Mouse (Mus musculus) kidney, adult 8-10 months (tissue): ENCODE results near the gene Tnf.
A peak's percentile ranks its signal among the peaks of the same experiment; 100 is the strongest.

Experiments used
- DNase-seq, 2 experiments: peaks; one replicate each; pipeline ENCODE4 v3.0.0; 2022

Gene Tnf

DNA sequence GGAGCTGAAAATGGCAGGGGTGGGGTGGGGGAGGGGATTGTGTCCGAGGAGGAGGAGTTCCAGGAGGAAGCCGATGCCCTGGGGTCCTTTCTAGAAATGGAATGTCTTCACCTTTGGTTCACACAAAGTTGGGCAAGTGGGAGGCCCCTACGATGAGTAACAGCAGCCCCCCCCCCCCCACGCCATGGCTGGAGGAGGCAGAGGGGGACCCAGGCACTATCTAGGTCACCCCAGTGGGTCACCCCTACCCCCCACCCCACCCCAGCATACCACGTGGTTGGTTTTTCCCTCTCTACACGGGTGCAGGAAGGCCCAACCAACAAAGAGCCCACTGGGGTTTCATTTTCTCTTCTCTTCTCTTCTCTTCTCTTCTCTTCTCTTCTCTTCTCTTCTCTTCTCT is 4.7 kb downstream of the Tnf start:
- no peak for DNase-seq

DNA sequence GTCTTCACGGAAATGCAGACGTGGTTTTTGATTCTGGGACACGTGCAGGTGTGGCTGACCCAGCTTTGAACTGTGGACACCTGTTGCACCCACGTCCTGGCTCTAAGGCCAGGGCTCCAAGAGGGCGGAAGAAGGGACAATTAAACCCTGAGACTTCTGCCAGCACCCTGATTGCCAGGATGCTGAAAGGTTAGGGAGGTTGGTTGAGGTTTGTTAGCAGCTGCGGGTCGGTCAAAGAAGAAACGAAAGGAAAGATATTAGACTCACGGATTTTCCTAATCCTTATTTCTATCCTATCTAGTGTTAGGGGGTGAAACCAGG is 5.5 kb downstream of the Tnf start:
- no peak for DNase-seq

DNA sequence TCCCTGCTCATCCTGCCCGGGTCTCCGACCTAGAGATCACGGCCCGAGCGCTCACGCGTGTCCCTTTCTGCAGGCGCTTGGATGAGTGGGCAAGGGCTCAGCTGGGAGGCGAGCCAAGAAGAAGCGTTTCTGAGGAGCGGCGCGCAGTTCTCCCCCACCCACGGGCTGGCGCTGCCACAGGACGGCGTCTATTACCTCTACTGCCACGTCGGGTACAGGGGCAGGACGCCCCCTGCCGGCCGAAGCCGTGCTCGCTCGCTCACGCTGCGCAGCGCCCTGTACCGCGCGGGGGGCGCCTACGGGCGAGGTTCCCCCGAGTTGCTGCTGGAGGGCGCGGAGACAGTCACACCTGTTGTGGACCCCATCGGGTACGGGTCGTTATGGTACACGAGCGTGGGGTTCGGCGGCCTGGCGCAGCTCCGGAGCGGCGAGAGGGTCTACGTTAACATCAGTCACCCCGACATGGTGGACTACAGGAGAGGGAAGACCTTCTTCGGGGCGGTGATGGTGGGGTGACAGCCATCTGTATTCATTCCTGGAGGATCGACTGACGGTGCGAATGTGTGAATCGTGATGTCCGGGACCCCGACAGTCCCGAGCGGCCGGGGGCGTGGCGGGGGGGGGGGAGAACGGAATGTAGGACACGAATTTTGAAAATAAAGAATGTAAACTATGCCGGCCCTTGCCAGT is 6.0 kb downstream of the Tnf start:
- peak; percentile 48 to 74 for DNase-seq

DNA sequence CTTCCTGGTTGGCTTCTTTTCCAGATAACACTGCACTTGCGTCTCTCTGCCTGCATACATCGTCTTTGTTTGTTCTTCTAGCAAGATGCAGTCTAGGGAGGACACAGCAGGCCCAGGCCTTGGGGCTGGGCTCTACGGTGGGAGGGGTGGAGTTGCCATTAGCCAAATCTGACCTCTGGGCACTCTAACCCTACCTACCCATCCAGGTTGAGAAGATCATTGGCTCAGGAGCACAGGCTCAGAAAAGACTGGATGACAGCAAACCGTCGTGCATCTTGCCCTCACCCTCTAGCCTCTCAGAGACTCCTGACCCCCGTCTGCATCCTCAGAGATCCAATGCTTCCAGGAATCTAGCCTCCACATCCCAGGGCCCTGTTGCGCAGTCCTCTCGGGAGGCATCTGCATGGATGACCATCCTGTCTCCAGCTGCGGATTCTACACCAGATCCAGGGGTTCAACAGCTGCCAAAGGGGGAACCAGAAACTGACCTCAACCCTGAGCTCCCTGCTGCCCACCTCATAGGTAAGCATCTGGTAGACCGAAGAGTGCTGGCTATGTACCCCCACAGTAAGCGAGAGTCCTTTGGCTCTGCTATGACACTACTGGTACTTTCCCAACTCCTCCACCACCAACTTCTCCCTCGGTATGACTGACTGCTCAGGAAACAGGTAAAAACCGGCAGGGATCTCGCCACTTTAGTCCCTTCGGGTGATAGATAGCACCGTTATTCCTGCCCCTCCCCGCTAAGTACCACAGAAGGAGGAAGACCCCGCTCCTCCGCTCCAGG is 6.8 kb downstream of the Tnf start:
- no peak for DNase-seq

- no peak for DNase-seq
Observed at GRCm38 (mm10) chr17:35193881-35194843, 7.6 kb downstream of the Tnf start, which contains the start of gene Ltb. Gene Ltb (plus strand): TSS chr17:35194439.

DNA sequence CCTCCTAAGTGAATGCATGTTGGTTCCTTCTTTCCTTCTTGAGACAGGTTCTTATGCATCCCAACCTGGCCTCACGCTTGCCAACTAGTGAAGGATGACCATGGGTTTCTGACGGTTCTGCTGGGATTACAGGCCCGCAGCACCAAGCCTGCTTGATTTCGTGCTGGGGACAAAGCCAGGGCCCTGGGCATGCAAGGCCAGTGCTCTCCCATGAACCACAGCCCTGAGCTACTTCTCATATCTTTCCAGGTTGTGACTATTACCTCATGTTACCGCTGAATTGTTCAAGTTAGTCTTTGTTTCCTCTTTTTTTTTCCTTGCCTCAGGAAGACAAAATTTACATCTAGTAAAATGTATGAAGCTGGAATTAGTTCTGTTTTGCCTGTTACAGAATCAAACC is 8.9 kb downstream of the Tnf start:
- no peak for DNase-seq

DNA sequence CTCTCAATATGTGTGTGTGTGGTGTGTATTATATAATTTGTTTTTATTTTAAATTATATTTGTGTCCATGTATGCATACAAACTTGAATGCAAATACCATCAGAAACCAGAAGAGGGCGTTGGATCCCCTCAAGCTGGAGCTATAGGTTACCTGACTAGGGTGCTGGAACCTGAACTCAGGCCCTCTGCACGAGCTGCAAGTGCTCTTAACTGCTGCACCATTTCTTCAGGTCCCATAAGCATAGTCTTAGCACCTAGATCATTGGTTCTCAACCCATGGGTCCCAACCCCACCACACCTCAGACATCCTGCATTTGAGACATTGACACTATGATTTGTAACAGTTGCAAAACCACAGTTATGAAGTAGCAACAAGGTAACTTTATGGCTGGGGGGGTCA is 10.1 kb downstream of the Tnf start:
- no peak for DNase-seq

- no peak for DNase-seq
Observed at GRCm38 (mm10) chr17:35190096-35190495, 11.7 kb downstream of the Tnf start.

GRCm38 (mm10) chr17:35189186-35189585 is 12.6 kb downstream of the Tnf start:
- no peak for DNase-seq

GRCm38 (mm10) chr17:35187959-35188610 is 13.7 kb downstream of the Tnf start, which contains the start of gene Lst1:
Gene Lst1 (minus strand): TSS chr17:35188439.
- no peak for DNase-seq

DNA sequence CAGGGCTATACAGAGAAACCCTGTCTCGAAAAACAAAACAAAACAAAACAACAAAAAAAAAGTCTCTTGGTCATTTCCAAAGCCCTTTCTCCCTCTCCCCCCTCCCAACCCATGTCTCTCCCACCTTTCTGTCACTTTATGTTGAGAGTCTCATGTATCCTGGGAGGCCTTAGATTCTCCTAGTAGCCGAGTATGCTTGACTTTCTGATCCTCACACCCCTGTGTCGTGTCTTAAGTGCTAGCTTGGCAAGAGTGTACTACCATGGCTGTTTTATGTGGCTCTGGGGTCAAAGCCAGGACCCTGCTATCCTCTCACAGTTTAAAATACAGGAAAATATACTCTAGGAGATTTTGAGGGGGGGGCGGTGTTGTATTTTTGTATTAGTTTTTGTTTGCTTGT is 14.5 kb downstream of the Tnf start:
- no peak for DNase-seq

GRCm38 (mm10) chr17:35186681-35187080 is 15.1 kb downstream of the Tnf start:
- DNase-seq = no peak

GRCm38 (mm10) chr17:35185639-35186611 is 15.9 kb downstream of the Tnf start:
- peak; percentile 44 to 68 for DNase-seq

GRCm38 (mm10) chr17:35180093-35180492 is 21.7 kb downstream of the Tnf start:
- no peak for DNase-seq

DNA sequence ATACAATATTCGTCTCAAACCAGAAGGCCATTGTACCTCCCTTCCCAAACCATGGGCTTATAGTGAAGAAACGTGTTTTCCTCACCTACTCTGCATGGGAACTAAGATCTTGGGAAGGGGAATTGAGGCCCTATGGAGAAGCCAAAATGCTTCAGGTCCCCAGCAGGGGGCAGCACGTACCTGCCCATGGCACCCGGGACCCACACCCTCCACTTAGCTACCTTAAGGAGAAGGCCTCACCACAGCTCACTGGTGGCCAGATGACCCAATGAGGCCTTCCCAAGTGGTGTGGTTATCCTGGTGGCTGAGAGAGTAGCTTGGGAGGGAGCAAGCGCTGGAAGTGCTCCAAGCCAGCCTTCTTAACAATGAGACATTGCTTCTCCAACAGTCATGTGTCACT is 23.3 kb downstream of the Tnf start:
- peak; percentile 62 to 79 for DNase-seq

DNA sequence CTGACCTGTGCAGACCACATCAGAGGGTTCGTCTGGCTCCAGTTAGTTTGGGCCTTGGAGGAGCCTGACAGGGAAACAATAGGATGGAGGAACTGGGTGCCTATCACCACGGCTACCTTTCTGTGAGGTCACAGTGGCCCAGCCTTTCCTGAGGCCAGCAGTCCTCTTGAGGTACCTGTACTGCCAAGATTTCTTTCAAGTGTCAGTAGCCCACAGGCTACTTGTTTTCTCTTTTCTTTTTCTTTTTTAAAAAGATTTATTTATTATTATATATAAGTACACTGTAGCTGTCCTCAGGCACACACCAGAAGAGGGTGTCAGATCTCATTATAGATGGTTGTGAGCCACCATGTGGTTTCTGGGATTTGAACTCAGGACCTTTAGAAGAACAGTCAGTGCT is 25.8 kb downstream of the Tnf start, which contains the start of gene Aif1:
Gene Aif1, minus strand, starts transcription at position 101 of the 400 bp plus-strand sequence.
- DNase-seq = no peak

DNA sequence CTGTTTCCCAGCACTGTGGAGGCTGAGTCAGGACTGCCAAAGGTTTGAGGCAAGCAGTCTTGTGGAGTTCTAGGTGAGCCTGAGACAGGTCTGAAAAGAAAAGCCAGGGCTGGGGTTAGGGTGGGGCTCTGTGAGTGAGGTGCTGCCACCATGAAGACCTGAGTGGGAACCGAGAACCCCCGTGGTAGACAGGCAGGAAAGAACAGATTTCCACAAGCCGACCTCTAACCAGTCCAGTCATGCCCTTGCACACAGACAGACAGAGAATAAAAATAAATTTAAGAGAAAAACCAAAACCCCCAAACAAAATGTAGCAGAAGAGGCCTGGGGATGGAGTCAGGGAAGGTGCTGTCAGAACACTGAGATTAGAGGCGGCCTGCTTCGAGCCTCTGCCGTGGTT is 26.4 kb downstream of the Tnf start:
- DNase-seq = no peak

- no peak for DNase-seq
Observed at GRCm38 (mm10) chr17:35174201-35174977, 27.4 kb downstream of the Tnf start.

GRCm38 (mm10) chr17:35173329-35173728 is 28.5 kb downstream of the Tnf start:
- DNase-seq = no peak

- DNase-seq = no peak
Observed at GRCm38 (mm10) chr17:35172445-35173234, 29.2 kb downstream of the Tnf start.
